Mouse (Mus musculus) heart, adult 2 months (tissue): ENCODE results near the gene Apbb1ip. TPM values are rescaled to one million over a fixed set of nuclear protein-coding genes. Genes with fewer than 3 reads are reported as not detected.

ENCODE experiments used
- DNase-seq, 2 experiments: peaks; one replicate each; pipeline ENCODE4 v3.0.0; 2021
- H3K27ac ChIP-seq: fragments of 200-600 bp; 2 replicates; pipeline ENCODE4 v1.8.1; 2022
- H3K27me3 ChIP-seq: fragments of 200-500 bp; 2 replicates; pipeline ENCODE4 v1.6.1; 2012; ENCODE audit warnings: mild to moderate bottlenecking, low read length, inconsistent platforms, mixed read lengths; ENCODE audit not compliant: control insufficient read depth, insufficient read depth
- H3K36me3 ChIP-seq: fragments of 200-500 bp; 2 replicates; pipeline ENCODE4 v1.6.1; 2012; ENCODE audit warnings: low read length, inconsistent platforms; ENCODE audit not compliant: control insufficient read depth, insufficient read depth
- H3K4me1 ChIP-seq: fragments of 200-500 bp; 2 replicates; pipeline ENCODE4 v1.6.1; 2011; ENCODE audit warnings: low read length; ENCODE audit not compliant: control insufficient read depth, insufficient read depth
- H3K4me3 ChIP-seq: fragments of 200-600 bp; 2 replicates; pipeline ENCODE4 v1.8.1; 2022
- H3K79me2 ChIP-seq: fragments of 200-500 bp; replicated peaks from 2 replicates; pipeline ENCODE4 v1.6.1; 2012; ENCODE audit warnings: mild to moderate bottlenecking, inconsistent platforms, low read length, moderate library complexity, mixed read lengths; ENCODE audit not compliant: control insufficient read depth, insufficient read depth
- H3K9ac ChIP-seq: fragments of 200-500 bp; 2 replicates; pipeline ENCODE4 v1.6.1; 2012; ENCODE audit warnings: low read depth, mild to moderate bottlenecking, control low read depth, inconsistent platforms, low read length, mixed read lengths
- CTCF ChIP-seq: fragments of 200-600 bp; IDR thresholded peaks from 2 replicates; pipeline ENCODE4 v1.8.1; 2022; ENCODE audit warnings: antibody characterized with exemption, mild to moderate bottlenecking, moderate library complexity
- EP300 ChIP-seq: fragments of 200-500 bp; IDR thresholded peaks from 2 replicates; pipeline ENCODE4 v1.6.1; 2011; ENCODE audit warnings: low read depth, low read length, control low read depth; ENCODE audit not compliant: insufficient read depth
- POLR2A ChIP-seq: fragments of 200-500 bp; IDR thresholded peaks from 2 replicates; pipeline ENCODE4 v1.6.1; 2011; ENCODE audit warnings: mild to moderate bottlenecking, low read depth, low read length, control low read depth; ENCODE audit not compliant: insufficient read depth
- WGBS: fragments of 180-500 bp; shearing (Covaris S2); methylation state at CpG from one replicate; pipeline ENCODE4 v1.1.7; 2018; 5-methylcytosine and 5-hydroxymethylcytosine counted together
- intact Hi-C: fragments of 180-260 bp; cut with DNase I; formaldehyde crosslinking; loops from one replicate; pipeline ENCODE4 v1.15.1; 2025
- long read RNA-seq: library from polyadenylated mRNA; stranded (forward); transcript quantifications from one replicate; pipeline ENCODE4 v2.0.0, GENCODE M21; 2021
- polyA plus RNA-seq: library from polyadenylated mRNA; depleted of rRNA; stranded (reverse); fragments of >200 nt; gene quantifications from 2 replicates; pipeline ENCODE4 v1.2.3, GENCODE M21; 2012; rRNA removed
- total RNA-seq, 2 experiments: library from RNA; stranded (reverse); gene quantifications; 2 replicates each; pipeline ENCODE4 v1.2.3; 2021

The Apbb1ip gene
- total RNA-seq = 1 to 10 TPM; 3.0 to 4.0 TPM
- 1.6 and 2.4 TPM in 2 replicates for polyA plus RNA-seq
- long read RNA-seq, partial matches to known transcripts = 0 of 1 reads
- long read RNA-seq, other reads (novel, unspliced or antisense) = 0 of 1 reads

DNA sequence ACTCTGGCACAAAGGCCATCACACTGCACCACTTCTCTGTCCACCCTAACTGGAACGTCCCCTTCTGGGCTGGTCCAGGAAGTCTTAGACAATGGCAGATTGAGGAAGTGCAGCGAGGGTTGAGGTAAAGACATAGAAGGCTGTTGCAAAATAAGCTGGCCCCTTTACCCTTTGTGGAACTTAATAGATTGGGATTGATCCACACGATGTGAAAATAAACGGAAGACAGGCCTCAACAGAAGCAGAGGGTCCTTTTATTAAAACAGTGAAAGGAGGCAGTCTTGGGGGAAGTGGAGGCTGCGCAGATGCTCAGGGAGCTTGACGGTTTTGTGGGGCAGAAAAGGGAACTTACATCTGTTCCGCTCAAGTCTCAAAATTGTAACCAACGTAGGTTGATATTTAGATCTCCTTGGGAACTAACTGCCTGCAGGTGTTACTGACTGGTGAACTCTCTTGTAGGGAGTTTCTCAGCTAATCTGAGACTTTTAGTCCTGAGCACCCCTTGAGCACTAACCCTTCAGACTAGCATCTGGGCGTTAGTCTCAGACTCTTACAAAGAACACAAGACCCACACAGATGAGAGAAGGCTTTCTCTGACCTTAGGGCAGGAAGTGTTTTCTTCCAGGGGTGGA, at the start of gene Apbb1ip:
Gene Apbb1ip (plus strand): TSS at position 546 of the 632 bp plus-strand sequence.
- H3K4me1 ChIP-seq = peaks cover 4% of the 10 kb centered on the region
- H3K4me3 ChIP-seq = peak within 1 kb of the TSS; percentile 35; the same call in 1 of the 2 replicates
- no peaks in the 10 kb centered on the region for H3K36me3 ChIP-seq
- peak within 1 kb of the TSS; percentile 76 for H3K9ac ChIP-seq
- H3K79me2 ChIP-seq = no peaks in the 10 kb centered on the region
- intact Hi-C loops = loop anchor here (5.0 kb wide), 1 partner anchor 39 kb away; no protein-coding TSS in a partner anchor
- H3K27me3 ChIP-seq = no peaks in the 10 kb centered on the region
- TF ChIP-seq CTCF = no peak
- no peak for TF ChIP-seq EP300
- no peak; the same call in 1 of the 2 replicates for TF ChIP-seq POLR2A
- peak; percentile 24 to 59 for DNase-seq
- peak within 1 kb of the TSS; percentile 65 for H3K27ac ChIP-seq
- WGBS = 32% methylated on average over 9 of the region's 9 CpGs

DNA sequence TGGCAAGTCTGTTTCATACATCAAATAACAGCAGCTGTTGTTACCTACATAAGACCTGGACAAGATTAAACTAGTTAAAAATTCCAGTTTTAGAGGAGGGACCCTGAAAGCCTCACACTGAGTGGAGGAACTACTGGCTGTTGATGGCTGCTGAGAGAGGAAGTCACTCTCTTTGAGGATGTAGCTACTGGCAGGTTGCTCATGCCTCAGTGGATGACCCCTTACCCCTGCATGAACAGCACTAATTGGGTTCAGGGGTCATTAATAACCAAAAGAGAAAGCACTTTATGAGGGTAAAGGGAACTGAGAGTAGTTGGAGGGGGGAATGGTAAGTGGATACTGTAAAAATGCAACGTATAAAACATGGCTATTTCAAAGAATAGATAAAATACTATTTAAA, 46.8 kb upstream of the Apbb1ip start:
- no peak overlapping the region for H3K9ac ChIP-seq
- no peak for DNase-seq
- TF ChIP-seq POLR2A (no peak), EP300 (no peak), CTCF (no peak)
- H3K27ac ChIP-seq = no peak overlapping the region
- WGBS = 62% methylated on average over 1 of the region's 1 CpGs
- no peaks in the 10 kb centered on the region for H3K36me3 ChIP-seq
- H3K4me1 ChIP-seq = no peaks in the 10 kb centered on the region
- H3K27me3 ChIP-seq = no peaks in the 10 kb centered on the region
- intact Hi-C loops = no loop called here
- H3K4me3 ChIP-seq = no peak overlapping the region
- no peaks in the 10 kb centered on the region for H3K79me2 ChIP-seq

DNA sequence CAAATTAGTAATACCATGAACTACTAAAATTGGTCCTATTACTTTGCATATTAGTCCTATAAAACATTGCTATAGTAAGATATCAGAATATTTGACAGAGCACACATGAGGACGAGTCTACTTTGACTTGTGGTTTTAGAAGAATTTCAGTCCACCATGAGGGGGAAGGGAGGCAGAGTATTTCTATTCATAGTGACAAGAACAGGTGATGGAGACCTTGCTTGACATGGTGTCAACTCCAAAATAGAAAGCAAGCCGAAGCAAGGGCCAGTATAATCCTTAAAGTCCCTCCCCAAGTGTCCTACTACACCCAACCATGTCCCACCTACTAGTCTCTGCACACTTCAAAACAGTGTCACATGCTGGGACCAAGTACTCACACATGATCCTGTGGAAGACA, 37.8 kb upstream of the Apbb1ip start:
- no peaks in the 10 kb centered on the region for H3K36me3 ChIP-seq
- H3K79me2 ChIP-seq = no peaks in the 10 kb centered on the region
- H3K27ac ChIP-seq = no peak overlapping the region
- TF ChIP-seq POLR2A (no peak), CTCF (no peak), EP300 (no peak)
- H3K27me3 ChIP-seq = no peaks in the 10 kb centered on the region
- H3K4me1 ChIP-seq = no peaks in the 10 kb centered on the region
- intact Hi-C loops = no loop called here
- 47% methylated on average over 2 of the region's 2 CpGs for WGBS
- no peak overlapping the region for H3K9ac ChIP-seq
- no peak for DNase-seq
- H3K4me3 ChIP-seq = no peak overlapping the region

DNA sequence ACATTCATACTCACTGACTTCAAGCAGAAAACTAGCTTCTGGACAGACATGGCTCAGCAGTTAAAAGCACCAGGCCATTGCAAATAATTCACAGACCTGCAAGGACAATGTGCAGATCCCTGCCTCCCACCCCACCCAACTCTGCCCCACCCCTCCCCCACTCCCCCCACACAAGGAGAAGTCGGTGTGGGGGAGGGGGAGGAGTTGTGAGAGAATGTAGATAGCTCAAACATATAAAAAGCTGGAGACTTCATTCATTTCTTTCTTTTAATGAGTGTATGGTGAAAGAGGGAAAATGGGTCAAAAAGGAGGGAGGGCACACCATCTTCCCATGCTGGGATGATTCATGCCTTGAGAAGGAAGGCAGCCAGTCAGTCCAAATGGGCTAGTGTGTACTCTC, 34.5 kb upstream of the Apbb1ip start:
- no peaks in the 10 kb centered on the region for H3K27me3 ChIP-seq
- DNase-seq = no peak
- H3K27ac ChIP-seq = no peak overlapping the region
- intact Hi-C loops = no loop called here
- H3K4me3 ChIP-seq = no peak overlapping the region
- no peaks in the 10 kb centered on the region for H3K4me1 ChIP-seq
- WGBS = 51% methylated on average over 1 of the region's 1 CpGs
- no peak overlapping the region for H3K9ac ChIP-seq
- no peak for TF ChIP-seq POLR2A
- no peak for TF ChIP-seq EP300
- TF ChIP-seq CTCF = no peak
- no peaks in the 10 kb centered on the region for H3K36me3 ChIP-seq
- no peaks in the 10 kb centered on the region for H3K79me2 ChIP-seq

DNA sequence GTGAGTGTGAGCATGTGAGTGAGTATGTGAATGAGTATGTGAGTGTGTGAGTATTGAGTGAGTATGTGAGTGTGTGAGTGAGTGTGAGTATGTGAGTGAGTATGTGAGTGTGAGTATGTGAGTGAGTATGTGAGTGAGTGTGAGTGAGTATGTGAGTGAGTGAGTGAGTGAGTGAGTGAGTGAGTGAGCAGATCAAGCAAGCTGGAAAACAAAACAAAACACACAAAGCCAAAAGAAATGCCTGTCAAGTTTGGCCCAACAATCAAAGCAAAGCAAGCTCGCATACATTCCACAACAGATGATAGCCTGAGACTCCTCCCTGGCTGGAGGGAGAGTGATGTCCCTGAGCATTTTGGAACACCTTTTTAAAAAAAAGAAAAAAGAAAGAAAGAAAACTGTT, 33.5 kb upstream of the Apbb1ip start:
- DNase-seq = no peak
- H3K79me2 ChIP-seq = no peaks in the 10 kb centered on the region
- H3K9ac ChIP-seq = no peak overlapping the region
- intact Hi-C loops = loop anchor here (5.0 kb wide), 1 partner anchor 122 kb away; no protein-coding TSS in a partner anchor
- no peaks in the 10 kb centered on the region for H3K36me3 ChIP-seq
- no peaks in the 10 kb centered on the region for H3K4me1 ChIP-seq
- no peaks in the 10 kb centered on the region for H3K27me3 ChIP-seq
- H3K27ac ChIP-seq = no peak overlapping the region
- TF ChIP-seq EP300 = no peak
- no peak for TF ChIP-seq CTCF
- no peak for TF ChIP-seq POLR2A
- no peak overlapping the region for H3K4me3 ChIP-seq
- WGBS = 73% methylated on average over 1 of the region's 1 CpGs

DNA sequence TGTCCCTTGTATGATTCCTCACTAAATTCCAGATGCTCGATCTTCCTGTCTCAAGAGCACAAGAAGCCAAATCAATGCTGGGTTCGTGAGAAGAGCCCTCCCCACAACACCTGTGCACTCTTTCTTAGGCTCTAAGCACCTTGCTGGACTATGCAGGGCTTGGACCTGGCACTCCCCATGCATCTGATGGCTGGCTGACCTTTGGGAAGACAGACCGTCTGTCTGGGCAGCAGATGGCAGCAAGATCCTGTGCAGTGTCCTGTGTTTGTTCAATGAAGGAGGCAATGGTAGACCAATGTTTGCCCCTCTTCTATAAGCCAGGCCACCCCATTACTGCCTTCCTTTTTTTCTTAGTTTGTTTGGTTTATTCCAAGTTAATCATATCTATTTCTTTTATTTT, 32.7 kb upstream of the Apbb1ip start:
- no peaks in the 10 kb centered on the region for H3K4me1 ChIP-seq
- intact Hi-C loops = loop anchor here (5.0 kb wide), 1 partner anchor 121 kb away; no protein-coding TSS in a partner anchor
- WGBS = 57% methylated on average over 3 of the region's 3 CpGs
- H3K9ac ChIP-seq = no peak overlapping the region
- no peaks in the 10 kb centered on the region for H3K79me2 ChIP-seq
- no peak for DNase-seq
- no peaks in the 10 kb centered on the region for H3K27me3 ChIP-seq
- no peaks in the 10 kb centered on the region for H3K36me3 ChIP-seq
- H3K4me3 ChIP-seq = no peak overlapping the region
- H3K27ac ChIP-seq = no peak overlapping the region
- TF ChIP-seq CTCF (peak; percentile 22; the same call in 1 of the 2 replicates), EP300 (no peak), POLR2A (no peak)
